Mouse (Mus musculus) forebrain, embryonic 10.5 days (tissue): ENCODE results near the gene Pygb. TPM values are rescaled to one million over a fixed set of nuclear protein-coding genes. Genes with fewer than 3 reads are reported as not detected.

ENCODE experiments used
- DNase-seq: peaks from one replicate; pipeline ENCODE4 v3.0.0-alpha.2; 2017; ENCODE audit warnings: low spot score; ENCODE audit errors: extremely low spot score
- H3K27ac ChIP-seq: fragments of 300-500 bp; sonication (generic); 2 replicates; pipeline ENCODE4 v1.5.1; 2016; ENCODE audit warnings: mild to moderate bottlenecking
- H3K27me3 ChIP-seq: fragments of 300-500 bp; sonication (generic); 2 replicates; pipeline ENCODE4 v1.6.1; 2016; ENCODE audit warnings: mild to moderate bottlenecking; ENCODE audit not compliant: poor library complexity, severe bottlenecking
- H3K36me3 ChIP-seq: fragments of 300-500 bp; sonication (generic); replicated peaks from 2 replicates; pipeline ENCODE4 v1.6.1; 2016; ENCODE audit warnings: mild to moderate bottlenecking, moderate library complexity
- H3K4me1 ChIP-seq: fragments of 300-500 bp; sonication (generic); 2 replicates; pipeline ENCODE4 v1.6.1; 2016
- H3K4me3 ChIP-seq: fragments of 300-500 bp; sonication (generic); 2 replicates; pipeline ENCODE4 v1.5.1; 2016; ENCODE audit warnings: mild to moderate bottlenecking, moderate library complexity
- H3K9me3 ChIP-seq: fragments of 300-500 bp; sonication (generic); 2 replicates; pipeline ENCODE4 v1.6.1; 2016; ENCODE audit warnings: mild to moderate bottlenecking, moderate library complexity
- WGBS: fragments of 180-500 bp; shearing (Covaris S2); methylation state at CpG from one replicate; pipeline ENCODE4 v1.1.7; 2016; 5-methylcytosine and 5-hydroxymethylcytosine counted together
- polyA plus RNA-seq: library from polyadenylated mRNA; unstranded; fragments of >200 nt; fragmentation: Nextera tagmentation; extraction: Ambion mirVana; gene quantifications from 2 replicates; pipeline ENCODE4 v1.2.1, GENCODE M21; 2016

Pygb gene
- polyA plus RNA-seq, result 62.3 and 67.8 TPM in 2 replicates

DNA sequence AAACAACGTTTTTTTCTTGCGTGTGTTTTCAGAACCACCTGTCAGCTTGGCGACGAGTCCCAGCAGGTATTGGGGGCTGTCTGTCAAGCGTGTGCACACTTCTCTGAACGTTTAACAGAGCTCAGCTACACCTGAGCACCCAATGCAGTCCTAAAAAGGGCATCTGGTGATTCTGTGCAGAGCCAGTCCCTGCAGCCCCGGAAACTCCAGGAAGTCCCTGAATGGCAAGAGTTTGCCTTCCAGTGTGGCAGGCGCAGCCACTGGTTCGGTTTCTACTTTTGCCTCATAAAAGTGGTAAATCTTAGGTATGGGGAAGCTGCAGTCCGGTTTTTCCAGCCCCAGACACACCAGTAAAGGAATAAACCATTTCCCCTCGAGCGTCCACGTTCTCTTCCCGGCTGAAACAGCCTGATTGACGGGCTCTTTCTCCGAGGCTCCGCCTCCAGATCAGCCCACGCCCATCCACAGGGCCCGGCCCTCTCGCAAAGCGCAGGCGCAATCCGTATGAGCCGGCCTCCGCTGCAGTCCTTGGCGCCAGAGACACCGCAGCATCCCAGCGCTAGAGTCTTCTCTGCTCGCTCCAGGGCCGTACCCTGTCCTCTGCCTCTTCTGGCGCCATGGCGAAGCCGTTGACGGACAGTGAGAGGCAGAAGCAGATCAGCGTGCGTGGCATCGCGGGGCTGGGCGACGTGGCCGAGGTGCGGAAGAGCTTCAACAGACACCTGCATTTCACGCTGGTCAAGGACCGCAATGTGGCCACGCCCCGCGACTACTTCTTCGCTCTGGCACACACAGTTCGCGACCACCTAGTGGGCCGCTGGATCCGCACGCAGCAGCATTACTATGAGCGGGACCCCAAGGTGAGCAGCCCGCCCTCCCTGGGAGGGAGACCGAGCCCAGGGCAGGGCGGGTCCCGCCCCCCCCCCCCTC, at the start of gene Pygb:
TSS of gene Pygb (plus strand) at position 485 of the 930 bp plus-strand sequence.
- DNase-seq, result peak; percentile 89
- peak within 1 kb of the TSS; percentile 87 for H3K27ac ChIP-seq
- 2% methylated on average over 57 of the region's 58 CpGs for WGBS
- H3K4me3 ChIP-seq, result peak within 1 kb of the TSS; percentile 85
- peaks cover 8% of the 10 kb centered on the region; the same call in 1 of the 2 replicates for H3K36me3 ChIP-seq
- H3K4me1 ChIP-seq, result peaks cover 29% of the 10 kb centered on the region
- no peaks in the 10 kb centered on the region for H3K9me3 ChIP-seq
- H3K27me3 ChIP-seq, result peaks cover 11% of the 10 kb centered on the region

DNA sequence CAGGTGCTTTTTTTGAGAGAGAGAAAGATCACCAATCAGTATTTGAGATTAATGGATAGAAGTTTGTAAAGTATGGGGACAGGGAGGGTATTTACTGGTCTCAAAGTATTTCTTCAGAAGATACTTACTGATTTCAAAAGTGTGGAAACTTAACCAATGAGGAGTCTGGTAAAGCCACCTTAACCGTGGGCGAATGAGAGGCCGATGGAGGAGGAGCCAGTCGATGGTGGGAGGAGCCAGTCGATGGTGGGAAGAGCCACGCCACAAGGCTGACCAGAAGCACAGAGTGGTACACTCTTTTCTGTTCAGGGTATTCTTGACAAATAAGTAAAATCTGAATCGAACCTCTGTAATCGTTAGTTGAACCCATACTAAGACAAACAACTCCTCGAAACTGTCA, 48.7 kb upstream of the Pygb start:
- no peak overlapping the region for H3K4me3 ChIP-seq
- H3K9me3 ChIP-seq, result no peaks in the 10 kb centered on the region; the same call in 1 of the 2 replicates
- DNase-seq, result no peak
- H3K36me3 ChIP-seq, result no peaks in the 10 kb centered on the region
- H3K27me3 ChIP-seq, result 0 out of 2 replicates have a peak, but pooled peaks cover 3% of the 10 kb centered on the region
- H3K27ac ChIP-seq, result no peak overlapping the region
- WGBS, result 80% methylated on average over 9 of the region's 9 CpGs
- peaks cover 16% of the 10 kb centered on the region for H3K4me1 ChIP-seq

DNA sequence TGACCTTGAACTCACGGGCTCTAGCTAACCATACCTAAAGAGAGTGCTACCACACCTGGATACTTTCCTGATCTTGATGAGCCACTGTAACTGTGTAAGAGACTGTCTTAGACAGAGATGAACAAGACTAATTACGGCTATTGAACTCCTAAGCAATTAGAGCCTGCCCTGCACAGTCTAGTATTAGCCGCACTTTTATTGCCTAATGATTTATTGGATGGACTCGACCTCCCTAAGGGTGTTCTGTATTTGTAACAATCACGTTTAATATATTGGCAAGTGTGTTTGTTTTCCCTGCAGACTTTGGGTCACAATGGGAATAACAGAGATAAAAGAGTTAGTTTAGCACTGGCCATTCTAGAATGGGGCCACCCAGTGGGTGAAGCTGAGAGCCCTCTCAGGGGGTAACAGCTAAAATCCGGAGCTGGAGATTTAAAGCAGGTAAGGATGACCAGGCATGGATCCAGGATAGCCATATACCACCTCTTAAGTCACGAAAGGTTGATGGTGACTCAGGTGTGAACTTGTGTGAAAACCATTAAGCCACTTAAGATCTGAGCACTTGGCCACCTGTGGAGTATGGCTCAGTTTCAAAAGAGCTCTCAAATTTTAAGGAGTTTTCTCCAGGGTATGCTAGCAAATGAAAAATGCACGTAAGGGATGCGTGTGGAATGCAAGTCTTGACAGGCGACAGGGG, 46.2 kb upstream of the Pygb start:
- WGBS, result 78% methylated on average over 10 of the region's 10 CpGs
- Histone ChIP-seq H3K36me3 (no peaks in the 10 kb centered on the region), H3K4me1 (peaks cover 14% of the 10 kb centered on the region), H3K27me3 (0 out of 2 replicates have a peak, but pooled peaks cover 3% of the 10 kb centered on the region), H3K4me3 (no peak overlapping the region), H3K27ac (no peak overlapping the region), H3K9me3 (no peaks in the 10 kb centered on the region; the same call in 1 of the 2 replicates)
- no peak for DNase-seq

DNA sequence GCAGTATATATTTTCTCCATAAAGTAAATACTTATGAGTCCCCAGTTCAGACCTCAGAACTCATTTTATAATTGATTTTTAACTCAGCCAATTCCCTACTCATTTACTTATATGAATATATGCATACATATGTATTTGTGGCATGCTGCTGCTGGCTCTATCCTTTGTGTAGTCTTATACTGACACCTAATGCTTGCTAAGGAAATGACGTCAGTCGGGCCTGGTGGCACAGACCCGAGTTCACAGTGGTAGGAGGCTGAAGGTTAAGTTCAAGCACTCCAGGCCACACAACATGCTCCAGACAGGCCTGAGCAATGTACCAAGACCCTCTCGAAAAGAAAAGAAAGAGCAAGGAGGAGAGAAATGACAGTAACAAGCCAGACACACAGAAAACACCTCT, 45.1 kb upstream of the Pygb start:
- H3K27ac ChIP-seq, result no peak overlapping the region
- DNase-seq, result no peak
- H3K9me3 ChIP-seq, result no peaks in the 10 kb centered on the region; the same call in 1 of the 2 replicates
- H3K27me3 ChIP-seq, result 0 out of 2 replicates have a peak, but pooled peaks cover 3% of the 10 kb centered on the region
- H3K36me3 ChIP-seq, result no peaks in the 10 kb centered on the region
- H3K4me3 ChIP-seq, result no peak overlapping the region
- peaks cover 3% of the 10 kb centered on the region; the same call in 1 of the 2 replicates for H3K4me1 ChIP-seq
- 69% methylated on average over 4 of the region's 4 CpGs for WGBS

DNA sequence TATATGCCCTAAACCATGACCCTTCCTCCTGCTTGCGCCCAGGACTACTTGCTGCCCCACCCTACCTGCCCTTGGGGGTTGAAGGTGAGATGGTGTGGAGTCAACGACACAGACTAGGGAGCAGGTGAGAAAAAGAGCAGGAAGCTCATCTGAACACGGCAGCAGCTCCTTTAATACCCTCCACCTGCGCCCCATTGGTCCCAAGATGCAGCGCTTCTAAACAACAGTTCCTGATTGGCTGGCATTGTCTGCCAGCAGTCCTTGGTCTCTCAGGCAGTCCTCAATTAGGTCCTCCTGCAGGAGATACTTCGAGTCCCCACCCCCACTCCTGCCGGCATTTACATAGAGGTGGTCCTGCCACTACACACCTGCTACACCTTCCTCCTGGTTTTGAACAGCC, 41.5 kb upstream of the Pygb start:
- H3K9me3 ChIP-seq, result no peaks in the 10 kb centered on the region; the same call in 1 of the 2 replicates
- H3K4me1 ChIP-seq, result peaks cover 11% of the 10 kb centered on the region
- no peak for DNase-seq
- H3K27ac ChIP-seq, result no peak overlapping the region
- WGBS, result 79% methylated on average over 7 of the region's 7 CpGs
- H3K27me3 ChIP-seq, result no peaks in the 10 kb centered on the region
- H3K36me3 ChIP-seq, result no peaks in the 10 kb centered on the region
- H3K4me3 ChIP-seq, result no peak overlapping the region

DNA sequence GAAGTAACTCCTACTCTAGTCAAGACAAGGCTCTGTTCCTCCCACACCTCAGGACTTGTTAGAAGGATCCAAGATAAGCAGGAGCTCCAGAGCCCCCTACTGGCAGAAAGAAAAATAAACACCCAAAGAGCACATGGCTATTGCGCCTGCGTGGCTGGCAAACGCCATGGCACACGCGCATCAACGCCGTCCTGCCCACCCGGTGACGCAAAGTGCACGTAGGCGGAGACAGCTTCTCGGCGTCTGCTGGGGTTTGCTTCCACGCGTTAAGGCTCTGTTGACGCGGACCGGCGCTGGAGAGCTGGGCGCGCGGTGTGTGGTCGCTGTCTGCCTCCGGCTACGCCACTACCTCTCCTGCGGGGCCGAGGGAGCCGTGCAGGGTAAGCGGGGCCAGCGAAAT, 37.7 kb upstream of the Pygb start, which contains the start of gene Entpd6:
TSS of gene Entpd6 (plus strand) at position 189 of the 400 bp plus-strand sequence.
- 0% methylated on average over 30 of the region's 30 CpGs for WGBS
- DNase-seq, result peak; percentile 93

DNA sequence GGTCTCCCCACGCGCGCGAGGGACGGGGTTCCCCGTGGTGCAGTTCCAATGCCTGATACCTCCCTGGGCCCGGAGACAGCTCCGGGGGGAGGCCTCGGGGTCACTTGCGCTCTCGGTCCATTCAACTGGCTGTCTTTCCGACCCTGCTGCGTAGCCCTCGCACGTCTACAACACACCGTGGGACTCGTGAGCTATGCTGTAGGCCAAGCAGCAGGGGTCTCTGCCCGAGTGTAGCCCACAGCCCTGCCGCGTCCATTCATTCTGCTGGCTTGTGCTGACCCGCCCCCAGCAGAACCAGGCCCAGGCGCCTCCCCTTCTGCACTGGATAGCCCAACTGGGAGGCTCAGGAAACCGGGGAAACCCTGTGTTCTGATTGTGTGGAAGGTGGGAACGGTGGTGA, 37.3 kb upstream of the Pygb start:
- Histone ChIP-seq H3K4me1 (peaks cover 12% of the 10 kb centered on the region), H3K27me3 (no peaks in the 10 kb centered on the region), H3K27ac (peak overlapping the region; percentile 91), H3K36me3 (peaks cover 13% of the 10 kb centered on the region), H3K9me3 (no peaks in the 10 kb centered on the region), H3K4me3 (peak overlapping the region; percentile 76)
- peak; percentile 56 for DNase-seq
- under 1% methylated on average over 24 of the region's 24 CpGs for WGBS

More for the DNA sequence above, 37.7 kb upstream of the Pygb start, which contains the start of gene Entpd6:
- Histone ChIP-seq H3K36me3 (peaks cover 12% of the 10 kb centered on the region), H3K4me3 (peak within 1 kb of the TSS; percentile 76), H3K27ac (peak within 1 kb of the TSS; percentile 91), H3K9me3 (no peaks in the 10 kb centered on the region), H3K27me3 (no peaks in the 10 kb centered on the region), H3K4me1 (peaks cover 12% of the 10 kb centered on the region)

DNA sequence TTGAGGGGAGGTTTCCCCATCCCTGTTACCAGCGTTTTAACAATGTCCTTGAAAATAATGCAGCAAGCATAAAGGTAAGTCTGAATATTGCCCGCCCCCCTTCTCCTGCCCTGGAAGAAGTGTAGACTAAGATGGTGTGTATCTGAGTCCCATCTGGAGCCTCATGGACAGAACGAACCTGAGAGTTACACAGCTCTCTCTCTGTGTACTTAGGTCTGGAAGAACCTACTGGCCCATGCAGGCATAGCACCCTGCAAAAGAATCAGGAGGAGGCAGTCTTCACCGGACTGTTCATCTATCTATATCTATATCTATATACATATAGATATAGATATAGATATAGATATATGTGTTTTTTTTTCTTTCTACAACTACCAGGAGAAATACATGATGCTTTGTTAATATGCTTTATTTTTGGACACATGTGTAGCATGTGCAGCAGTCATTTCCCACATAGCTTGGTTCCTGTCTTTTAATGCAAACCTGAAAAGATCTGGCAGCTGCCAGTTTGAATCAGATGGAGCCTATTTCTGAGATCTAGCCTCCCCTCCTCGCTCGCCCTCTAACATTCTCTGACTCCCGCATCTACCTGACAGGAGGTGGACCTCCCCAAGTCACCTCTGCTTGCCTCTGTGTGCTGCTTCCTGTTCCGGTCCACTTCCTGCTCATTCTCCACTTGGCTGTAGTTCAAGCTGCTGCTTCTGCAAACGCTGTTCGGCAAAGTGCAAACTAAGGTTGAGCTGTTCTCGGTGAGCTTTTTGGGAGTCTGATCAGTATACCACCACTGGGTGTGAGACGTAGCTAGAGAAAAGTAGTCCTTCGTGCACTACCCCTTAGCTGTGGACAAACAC, 36.2 kb upstream of the Pygb start:
- Histone ChIP-seq H3K4me1 (peaks cover 12% of the 10 kb centered on the region), H3K9me3 (no peaks in the 10 kb centered on the region), H3K36me3 (peaks cover 15% of the 10 kb centered on the region), H3K27me3 (no peaks in the 10 kb centered on the region), H3K27ac (no peak overlapping the region), H3K4me3 (peak overlapping the region; percentile 76)
- no peak for DNase-seq
- WGBS, result 80% methylated on average over 13 of the region's 13 CpGs

DNA sequence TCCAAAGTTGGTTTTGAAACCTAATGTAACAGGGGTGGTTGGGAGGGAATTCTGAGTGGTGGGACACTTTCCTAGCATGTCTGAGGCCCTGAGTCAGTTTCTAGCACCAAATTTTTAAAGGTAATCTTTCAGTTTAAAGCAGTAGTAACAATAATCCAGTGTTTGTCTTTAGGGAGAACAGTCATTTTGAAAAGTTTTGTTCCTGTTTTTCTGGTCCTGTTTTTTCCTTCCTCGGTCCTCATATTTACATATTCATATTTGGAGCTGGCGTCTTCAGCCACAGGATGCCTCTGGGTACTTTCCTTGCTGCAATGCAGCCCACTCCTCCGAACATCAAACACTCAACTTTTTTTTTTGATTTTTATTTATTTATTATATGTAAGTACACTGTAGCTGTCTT, 31.5 kb upstream of the Pygb start:
- H3K27me3 ChIP-seq, result no peaks in the 10 kb centered on the region
- no peaks in the 10 kb centered on the region for H3K9me3 ChIP-seq
- H3K27ac ChIP-seq, result no peak overlapping the region
- H3K36me3 ChIP-seq, result peaks cover 51% of the 10 kb centered on the region
- no peak for DNase-seq
- peaks cover under 1% of the 10 kb centered on the region for H3K4me1 ChIP-seq
- 91% methylated on average over 3 of the region's 3 CpGs for WGBS
- no peak overlapping the region for H3K4me3 ChIP-seq

DNA sequence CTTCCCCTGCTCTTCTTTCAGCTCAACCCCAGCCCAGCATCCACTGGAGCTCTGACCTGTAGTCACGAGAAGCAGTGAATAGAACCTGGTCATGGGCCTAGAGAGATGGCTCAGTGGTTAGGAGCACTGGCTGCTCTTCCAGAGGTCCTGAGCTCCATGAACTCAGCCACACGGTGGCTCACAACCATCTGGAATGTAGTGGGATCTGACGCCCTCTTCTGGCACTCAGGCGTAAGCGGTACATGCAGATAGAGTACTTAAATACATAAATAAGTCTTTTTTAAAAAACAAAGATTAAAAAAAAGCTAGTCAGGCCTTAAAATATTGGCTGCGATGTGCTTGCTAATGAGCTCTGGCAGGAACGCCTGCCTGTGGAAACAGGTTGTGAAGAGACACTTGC, 25.1 kb upstream of the Pygb start:
- H3K36me3 ChIP-seq, result peaks cover 71% of the 10 kb centered on the region

DNA sequence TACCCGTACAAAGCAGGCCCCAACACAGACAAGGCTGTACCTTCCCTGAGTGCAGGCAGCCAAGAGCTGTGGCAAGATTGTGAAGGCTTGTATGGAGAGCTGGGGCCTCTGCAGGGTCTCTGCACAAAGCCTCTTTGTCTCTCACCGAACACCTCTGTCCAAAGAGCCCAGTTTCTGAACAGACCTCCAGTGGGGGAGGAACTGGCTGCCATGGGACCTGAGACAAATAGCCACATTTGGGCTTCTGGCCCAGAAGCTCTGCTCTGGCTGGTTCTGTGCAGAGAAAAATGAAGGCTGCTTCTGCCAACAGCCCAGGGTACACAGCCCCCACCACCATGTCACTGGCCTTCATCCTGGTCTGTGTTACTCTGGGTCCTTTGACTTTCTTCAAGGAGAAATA, 20.9 kb upstream of the Pygb start:
- H3K4me3 ChIP-seq, result no peak overlapping the region
- H3K36me3 ChIP-seq, result peaks cover 73% of the 10 kb centered on the region
- no peaks in the 10 kb centered on the region for H3K27me3 ChIP-seq
- peaks cover 9% of the 10 kb centered on the region for H3K4me1 ChIP-seq
- 66% methylated on average over 2 of the region's 2 CpGs for WGBS
- no peak for DNase-seq
- H3K9me3 ChIP-seq, result no peaks in the 10 kb centered on the region
- H3K27ac ChIP-seq, result peak overlapping the region; percentile 56; the same call in 1 of the 2 replicates

More for the DNA sequence above, 25.1 kb upstream of the Pygb start:
- Histone ChIP-seq H3K27ac (no peak overlapping the region), H3K4me3 (no peak overlapping the region), H3K4me1 (peaks cover 9% of the 10 kb centered on the region), H3K9me3 (no peaks in the 10 kb centered on the region), H3K27me3 (no peaks in the 10 kb centered on the region)
- no peak for DNase-seq
- 86% methylated on average over 7 of the region's 7 CpGs for WGBS
